Mouse (Mus musculus) hindbrain, embryonic 11.5 days (tissue): ENCODE data around the gene Stx18. TPM values are rescaled to one million over a fixed set of nuclear protein-coding genes. Genes with fewer than 3 reads are reported as not detected.
A peak's percentile ranks its signal among the peaks of the same experiment; 100 is the strongest.

Experiments
- ATAC-seq: fragments of 200-750 bp; cut with Nextera tagmentation; 2 replicates; pipeline ENCODE4 v1.8.0; 2017; ENCODE audit warnings: mild to moderate bottlenecking, moderate TSS enrichment, moderate library complexity; ENCODE audit not compliant: low FRiP score
- DNase-seq: peaks from one replicate; pipeline ENCODE4 v3.0.0-alpha.2; 2015; ENCODE audit warnings: low spot score
- H3K27ac ChIP-seq: fragments of 300-500 bp; sonication (generic); 2 replicates; pipeline ENCODE4 v1.5.1; 2014; ENCODE audit warnings: mild to moderate bottlenecking, low read depth, low read length
- H3K27me3 ChIP-seq: fragments of 300-500 bp; sonication (generic); 2 replicates; pipeline ENCODE4 v1.6.1; 2014; ENCODE audit warnings: mild to moderate bottlenecking, low read length, moderate library complexity, mixed read lengths; ENCODE audit not compliant: control insufficient read depth, insufficient read depth
- H3K36me3 ChIP-seq: fragments of 300-500 bp; sonication (generic); 2 replicates; pipeline ENCODE4 v1.6.1; 2014; ENCODE audit warnings: mild to moderate bottlenecking, low read length, moderate library complexity, mixed read lengths; ENCODE audit not compliant: control insufficient read depth, insufficient read depth
- H3K4me1 ChIP-seq: fragments of 300-500 bp; sonication (generic); replicated peaks from 2 replicates; pipeline ENCODE4 v1.6.1; 2014; ENCODE audit warnings: low read length, mixed read lengths; ENCODE audit not compliant: control insufficient read depth, insufficient read depth
- H3K4me2 ChIP-seq: fragments of 300-500 bp; sonication (generic); replicated peaks from 2 replicates; pipeline ENCODE4 v1.6.1; 2014; ENCODE audit warnings: mild to moderate bottlenecking, low read depth, low read length
- H3K4me3 ChIP-seq: fragments of 300-500 bp; sonication (generic); 2 replicates; pipeline ENCODE4 v1.5.1; 2014; ENCODE audit warnings: low read depth, low read length
- H3K9ac ChIP-seq: fragments of 300-500 bp; sonication (generic); 2 replicates; pipeline ENCODE4 v1.6.1; 2014; ENCODE audit warnings: low read depth, low read length
- H3K9me3 ChIP-seq: fragments of 300-500 bp; sonication (generic); 2 replicates; pipeline ENCODE4 v1.6.1; 2016; ENCODE audit warnings: low read length; ENCODE audit not compliant: control insufficient read depth
- WGBS: fragments of 180-500 bp; shearing (Covaris S2); extraction: QIAGEN DNeasy Blood & Tissue Kit; methylation state at CpG from one replicate; pipeline ENCODE4 v1.1.7; 2014; 5-methylcytosine and 5-hydroxymethylcytosine counted together
- polyA plus RNA-seq: library from polyadenylated mRNA; unstranded; fragments of >200 nt; fragmentation: Nextera tagmentation; extraction: Ambion mirVana; gene quantifications from 2 replicates; pipeline ENCODE4 v1.2.1, GENCODE M21; 2014

The Stx18 gene
- polyA plus RNA-seq, result 56.0 and 59.1 TPM in 2 replicates

GRCm38 (mm10) chr5:38038710-38039592 lies at the start of gene Stx18:
Gene Stx18, plus strand, starts transcription at chr5:38038742.
- Histone ChIP-seq H3K4me2 (peak within 1 kb of the TSS; percentile 70), H3K9me3 (no peaks in the 10 kb centered on the region), H3K9ac (peak within 1 kb of the TSS; percentile 94), H3K4me1 (no peaks in the 10 kb centered on the region), H3K27me3 (no peaks in the 10 kb centered on the region), H3K27ac (no peak within 1 kb of the TSS), H3K4me3 (peak within 1 kb of the TSS; percentile 81), H3K36me3 (no peaks in the 10 kb centered on the region)
- DNase-seq (peak; percentile 89), ATAC-seq (peak; percentile 96)
- WGBS, result under 1% methylated on average over 57 of the region's 57 CpGs

- WGBS, result 87% methylated on average over 5 of the region's 5 CpGs
- H3K27me3 ChIP-seq, result no peaks in the 10 kb centered on the region
- no peaks in the 10 kb centered on the region for H3K9me3 ChIP-seq
- H3K9ac ChIP-seq, result no peak overlapping the region
- H3K4me3 ChIP-seq, result no peak overlapping the region
- H3K27ac ChIP-seq, result no peak overlapping the region
- ATAC-seq (no peak), DNase-seq (no peak)
- H3K4me2 ChIP-seq, result no peak overlapping the region
- no peaks in the 10 kb centered on the region for H3K36me3 ChIP-seq
- no peaks in the 10 kb centered on the region for H3K4me1 ChIP-seq
Observed at GRCm38 (mm10) chr5:37992346-37992745, 46.2 kb upstream of the Stx18 start.

- DNase-seq (no peak), ATAC-seq (no peak)
- Histone ChIP-seq H3K4me2 (no peak overlapping the region), H3K4me3 (no peak overlapping the region), H3K4me1 (no peaks in the 10 kb centered on the region), H3K9ac (no peak overlapping the region), H3K27me3 (no peaks in the 10 kb centered on the region), H3K9me3 (no peaks in the 10 kb centered on the region), H3K27ac (no peak overlapping the region), H3K36me3 (no peaks in the 10 kb centered on the region)
- 92% methylated on average over 2 of the region's 2 CpGs for WGBS
Observed at GRCm38 (mm10) chr5:37998805-37999204, 39.7 kb upstream of the Stx18 start.

GRCm38 (mm10) chr5:38002573-38002972 lies 36.0 kb upstream of the Stx18 start:
- H3K27ac ChIP-seq, result no peak overlapping the region
- no peaks in the 10 kb centered on the region; the same call in 1 of the 2 replicates for H3K4me1 ChIP-seq
- DNase-seq (no peak), ATAC-seq (no peak)
- H3K9ac ChIP-seq, result no peak overlapping the region
- H3K9me3 ChIP-seq, result no peaks in the 10 kb centered on the region
- no peaks in the 10 kb centered on the region for H3K36me3 ChIP-seq
- WGBS, result 41% methylated on average over 4 of the region's 4 CpGs
- no peak overlapping the region for H3K4me2 ChIP-seq
- H3K27me3 ChIP-seq, result no peaks in the 10 kb centered on the region
- no peak overlapping the region for H3K4me3 ChIP-seq

- no peak for ATAC-seq
- no peak for DNase-seq
- Histone ChIP-seq H3K4me2 (no peak overlapping the region), H3K27me3 (no peaks in the 10 kb centered on the region), H3K9ac (no peak overlapping the region), H3K4me3 (no peak overlapping the region), H3K27ac (no peak overlapping the region), H3K36me3 (no peaks in the 10 kb centered on the region), H3K4me1 (no peaks in the 10 kb centered on the region; the same call in 1 of the 2 replicates), H3K9me3 (no peaks in the 10 kb centered on the region)
- whole genome bisulfite sequencing, result 89% methylated on average over 5 of the region's 5 CpGs
Observed at GRCm38 (mm10) chr5:38004746-38005145, 33.8 kb upstream of the Stx18 start.

- no peak overlapping the region for H3K27ac ChIP-seq
- WGBS, result 30% methylated on average over 17 of the region's 17 CpGs
- ATAC-seq, result peak; percentile 88
Observed at GRCm38 (mm10) chr5:38006415-38007347, 31.9 kb upstream of the Stx18 start.

GRCm38 (mm10) chr5:38009071-38009470 lies 29.5 kb upstream of the Stx18 start:
- no peaks in the 10 kb centered on the region for H3K9me3 ChIP-seq
- no peak for ATAC-seq

More at GRCm38 (mm10) chr5:38006415-38007347, 31.9 kb upstream of the Stx18 start:
- H3K9me3 ChIP-seq, result no peaks in the 10 kb centered on the region
- peak; percentile 49 for DNase-seq
- H3K9ac ChIP-seq, result no peak overlapping the region
- H3K4me2 ChIP-seq, result no peak overlapping the region
- no peaks in the 10 kb centered on the region for H3K27me3 ChIP-seq
- H3K36me3 ChIP-seq, result no peaks in the 10 kb centered on the region
- H3K4me3 ChIP-seq, result no peak overlapping the region
- H3K4me1 ChIP-seq, result no peaks in the 10 kb centered on the region; the same call in 1 of the 2 replicates

GRCm38 (mm10) chr5:38014916-38015315 lies 23.6 kb upstream of the Stx18 start:
- Histone ChIP-seq H3K9ac (no peak overlapping the region), H3K27me3 (no peaks in the 10 kb centered on the region), H3K36me3 (no peaks in the 10 kb centered on the region), H3K4me2 (no peak overlapping the region), H3K4me1 (no peaks in the 10 kb centered on the region), H3K27ac (no peak overlapping the region), H3K4me3 (no peak overlapping the region), H3K9me3 (no peaks in the 10 kb centered on the region)
- DNase-seq, result no peak
- ATAC-seq, result no peak
- WGBS, result 34% methylated on average over 3 of the region's 3 CpGs

More at GRCm38 (mm10) chr5:38009071-38009470, 29.5 kb upstream of the Stx18 start:
- Histone ChIP-seq H3K4me2 (no peak overlapping the region), H3K4me3 (no peak overlapping the region), H3K4me1 (no peaks in the 10 kb centered on the region; the same call in 1 of the 2 replicates), H3K27ac (no peak overlapping the region), H3K9ac (no peak overlapping the region), H3K36me3 (no peaks in the 10 kb centered on the region), H3K27me3 (no peaks in the 10 kb centered on the region)
- DNase-seq, result no peak
- 91% methylated on average over 4 of the region's 4 CpGs for WGBS
